ENCODE assay signal across 28 mouse cellular contexts in genomic region chr4:154696552-154696951, GRCm38 (mm10). TPM values are rescaled to one million over a fixed set of nuclear protein-coding genes. Genes with fewer than 3 reads are reported as not detected.
DNase-seq lines count a peak whose midpoint lies in the region; ATAC-seq and TF ChIP-seq lines count a peak whose summit lies in the region.
"Had no signal": no experiment of that assay in that cellular context is flagged by ENCODE, and none has a peak within 500 bp of the region (broad histone marks: within the 10 kb centered on the region; RNA-seq: fewer than 3 reads in every experiment).

No protein-coding gene starts in this region.

- H3K27me3 ChIP-seq in kidney, adult 2 months (replicated peaks; ENCODE audit: control insufficient read depth, insufficient read depth, low read length) = no peaks in the 10 kb centered on the region
- H3K27me3 ChIP-seq in kidney, embryonic 15.5 days = peaks cover 30% of the 10 kb centered on the region
- peaks cover 27% of the 10 kb centered on the region for H3K27me3 ChIP-seq in E14TG2a.4 (ENCODE audit: insufficient read depth, low read length)
- H3K27me3 ChIP-seq in embryonic facial prominence, embryonic 13.5 days = peaks cover 7% of the 10 kb centered on the region
- H3K27me3 ChIP-seq: CH12.LX; forebrain, embryonic 13.5 days; liver, embryonic 13.5 days; midbrain, embryonic 15.5 days had no signal

- no peaks in the 10 kb centered on the region for H3K36me3 ChIP-seq in kidney, adult 2 months (ENCODE audit: control insufficient read depth, insufficient read depth, low read length)
- H3K36me3 ChIP-seq in kidney, embryonic 15.5 days = no peaks in the 10 kb centered on the region
- H3K36me3 ChIP-seq in E14TG2a.4 (ENCODE audit: insufficient read depth, low read length) = no peaks in the 10 kb centered on the region
- no peaks in the 10 kb centered on the region for H3K36me3 ChIP-seq in embryonic facial prominence, embryonic 13.5 days
- H3K36me3 ChIP-seq: liver, embryonic 13.5 days; midbrain, embryonic 15.5 days had no signal

- 71% methylated on average over 5 of the region's 5 CpGs for WGBS in kidney, adult 2 months
- WGBS in kidney, embryonic 15.5 days = 61% methylated on average over 5 of the region's 5 CpGs
- 67% methylated on average over 5 of the region's 5 CpGs for WGBS in embryonic facial prominence, embryonic 13.5 days

- no peak overlapping the region for H3K9ac ChIP-seq in kidney, embryonic 15.5 days
- 0 out of 2 replicates have a peak overlapping the region, but pooled peaks have one; percentile 16 for H3K9ac ChIP-seq in embryonic facial prominence, embryonic 13.5 days
- H3K9ac ChIP-seq: forebrain, embryonic 13.5 days; liver, embryonic 13.5 days; midbrain, embryonic 15.5 days had no signal

- H3K4me3 ChIP-seq in kidney, adult 2 months (ENCODE audit: insufficient read depth, low read depth, low read length) = no peak overlapping the region
- H3K4me3 ChIP-seq in kidney, embryonic 15.5 days (replicated peaks) = no peak overlapping the region
- no peak overlapping the region for H3K4me3 ChIP-seq in E14TG2a.4 (replicated peaks; ENCODE audit: low read length)
- no peak overlapping the region for H3K4me3 ChIP-seq in embryonic facial prominence, embryonic 13.5 days
- H3K4me3 ChIP-seq: forebrain, embryonic 13.5 days; liver, embryonic 13.5 days; midbrain, embryonic 15.5 days; myocyte had no signal

- no peak overlapping the region for H3K4me2 ChIP-seq in kidney, embryonic 15.5 days
- no peak overlapping the region for H3K4me2 ChIP-seq in embryonic facial prominence, embryonic 13.5 days
- H3K4me2 ChIP-seq: forebrain, embryonic 13.5 days; liver, embryonic 13.5 days; midbrain, embryonic 15.5 days had no signal

- no peaks in the 10 kb centered on the region for H3K9me3 ChIP-seq in kidney, embryonic 15.5 days (replicated peaks)
- H3K9me3 ChIP-seq in E14TG2a.4 (ENCODE audit: low read length) = no peaks in the 10 kb centered on the region
- no peaks in the 10 kb centered on the region for H3K9me3 ChIP-seq in embryonic facial prominence, embryonic 13.5 days
- H3K9me3 ChIP-seq: forebrain, embryonic 13.5 days; liver, embryonic 13.5 days; midbrain, embryonic 15.5 days had no signal

- DNase-seq in heart, adult 11 months = peak; percentile 71
- DNase-seq in heart, adult 9 months (ENCODE audit: low spot score in 2 of 2) = no peak
- no peak for DNase-seq in kidney, adult 2 months
- DNase-seq: adrenal gland, postnatal 36 days; cerebellum, adult 11-12 months; cerebellum, postnatal 14 days; layer of hippocampus, postnatal 36 days; liver, embryonic 13.5 days; lung, postnatal 14 days; thymus, adult 2 months had no signal

- no peak for ATAC-seq in kidney, embryonic 15.5 days (replicated peaks; ENCODE audit: low FRiP score)
- ATAC-seq in embryonic facial prominence, embryonic 13.5 days (ENCODE audit: insufficient number of reproducible peaks, insufficient read depth, low FRiP score, low TSS enrichment, low read depth) = no peak
- ATAC-seq in megakaryocyte, adult 5-6 weeks (ENCODE audit: poor library complexity, severe bottlenecking) = no peak
- ATAC-seq: forebrain, embryonic 13.5 days; midbrain, embryonic 15.5 days had no signal

- no peak for TF ChIP-seq POLR2A in kidney, adult 2 months (IDR thresholded peaks at IDR 0.05; ENCODE audit: low read depth, low read length)

- TF ChIP-seq CTCF in kidney, adult 2 months (conservative IDR thresholded peaks at IDR 0.05; ENCODE audit: insufficient read depth, insufficient read length, low read depth, low read length) = peak; percentile 40
- 0 out of 2 replicates have a peak, but pooled peaks have one; percentile 3 for TF ChIP-seq CTCF in E14TG2a.4 (conservative IDR thresholded peaks at IDR 0.05; ENCODE audit: low read length)

- no peak overlapping the region for H3K27ac ChIP-seq in kidney, adult 2 months (ENCODE audit: insufficient read depth, low read depth, low read length)
- H3K27ac ChIP-seq in kidney, embryonic 15.5 days = no peak overlapping the region
- no peak overlapping the region for H3K27ac ChIP-seq in embryonic facial prominence, embryonic 13.5 days
- H3K27ac ChIP-seq: forebrain, embryonic 13.5 days; liver, embryonic 13.5 days; midbrain, embryonic 15.5 days had no signal

- H3K4me1 ChIP-seq in kidney, adult 2 months (ENCODE audit: control insufficient read depth, insufficient read depth, low read length) = no peaks in the 10 kb centered on the region
- H3K4me1 ChIP-seq in kidney, embryonic 15.5 days = peaks cover 6% of the 10 kb centered on the region; the same call in 1 of the 2 replicates
- no peaks in the 10 kb centered on the region for H3K4me1 ChIP-seq in E14TG2a.4 (replicated peaks; ENCODE audit: low read depth, low read length)
- H3K4me1 ChIP-seq in embryonic facial prominence, embryonic 13.5 days = peaks cover 17% of the 10 kb centered on the region

RNA-seq across cellular contexts. Expression of gene Actrt2, which starts 28.9 kb away (rescaled TPM):
- polyA plus RNA-seq in kidney, adult 2 months (2012; rRNA removed) = 0.05 and 0.06 TPM in 2 replicates
- polyA plus RNA-seq in kidney, embryonic 15.5 days (2015; fragmentation: Nextera tagmentation; extraction: Ambion mirVana) = not detected in 2 replicates
- not detected in 2 replicates for polyA plus RNA-seq in embryonic facial prominence, embryonic 13.5 days (2015; fragmentation: Nextera tagmentation; extraction: Ambion mirVana)
- total RNA-seq in megakaryocyte, adult 5-6 weeks (2015) = not detected in 2 replicates
- total RNA-seq in megakaryocyte, adult 5-6 weeks (2017) = not detected in 2 replicates
- total RNA-seq: adrenal gland, postnatal 36 days; CH12.LX; gastrocnemius, postnatal 4 days; layer of hippocampus, adult 18-20 months; layer of hippocampus, postnatal 36 days; left cerebral cortex, postnatal 14 days; megakaryocyte-erythroid progenitor cell, adult 5-6 weeks had no signal
- polyA plus RNA-seq: forebrain, embryonic 13.5 days; heart, embryonic 14.5 days; hindbrain, embryonic 11.5 days; intestine, embryonic 14.5 days; kidney, embryonic 16.5 days; liver, embryonic 13.5 days; midbrain, embryonic 15.5 days; myocyte; neural tube, embryonic 14.5 days; stomach, embryonic 14.5 days had no signal

RNA-seq across cellular contexts. Expression of gene Prdm16, which starts 59.9 kb away (rescaled TPM):
- 7.1 and 8.5 TPM in 2 replicates for polyA plus RNA-seq in kidney, adult 2 months (2012; rRNA removed)
- 22.0 and 22.1 TPM in 2 replicates for polyA plus RNA-seq in kidney, embryonic 15.5 days (2015; fragmentation: Nextera tagmentation; extraction: Ambion mirVana)
- polyA plus RNA-seq in embryonic facial prominence, embryonic 13.5 days (2015; fragmentation: Nextera tagmentation; extraction: Ambion mirVana) = 39.0 and 46.0 TPM in 2 replicates
- 0.85 and 1.0 TPM in 2 replicates for total RNA-seq in megakaryocyte, adult 5-6 weeks (2015)
- total RNA-seq in megakaryocyte, adult 5-6 weeks (2017) = 0.73 and 2.4 TPM in 2 replicates
- total RNA-seq: CH12.LX had no signal
- polyA plus RNA-seq: myocyte had no signal
